Mouse (Mus musculus) kidney, adult 2 months (tissue): ENCODE measurements around the gene Ccdc106.

ENCODE experiments used
- CTCF ChIP-seq: fragments of 200-500 bp; conservative IDR thresholded peaks from 2 replicates; pipeline ENCODE4 v1.5.1; 2011; ENCODE audit warnings: low read depth, mild to moderate bottlenecking, control low read depth, low read length, moderate library complexity, mixed read lengths; ENCODE audit not compliant: insufficient read depth, insufficient read length
- POLR2A ChIP-seq: fragments of 200-500 bp; IDR thresholded peaks from one replicate; pipeline ENCODE4 v1.6.1; 2011; ENCODE audit warnings: low read depth, low read length, control low read depth

GRCm38 (mm10) chr7:5020685-5021084 is 332 bp downstream of the Ccdc106 start:
- TF ChIP-seq CTCF (no peak), POLR2A (no peak)
